ENCODE assay signal across 10 mouse cellular contexts in genomic region chr11:117256088-117256487, GRCm38 (mm10). TPM values are rescaled to one million over a fixed set of nuclear protein-coding genes. Genes with fewer than 3 reads are reported as not detected.
DNase-seq lines count a peak whose midpoint lies in the region; ATAC-seq lines count a peak whose summit lies in the region.
"Had no signal": no experiment of that assay in that cellular context is flagged by ENCODE, and none has a peak within 500 bp of the region (broad histone marks: within the 10 kb centered on the region; RNA-seq: fewer than 3 reads in every experiment).

No protein-coding gene starts in this region.

- no peaks in the 10 kb centered on the region for H3K36me3 ChIP-seq in kidney, embryonic 16.5 days (ENCODE audit: insufficient read depth, low read length)
- no peaks in the 10 kb centered on the region for H3K36me3 ChIP-seq in midbrain, embryonic 13.5 days

- peak; percentile 41; the same call in 1 of the 2 replicates for ATAC-seq in kidney, embryonic 16.5 days (ENCODE audit: low FRiP score, low TSS enrichment)
- ATAC-seq in midbrain, embryonic 13.5 days, result no peak
- ATAC-seq: Patski had no signal

- WGBS in kidney, embryonic 16.5 days, result 48% methylated on average over 9 of the region's 9 CpGs
- WGBS in midbrain, embryonic 13.5 days, result 61% methylated on average over 9 of the region's 9 CpGs

- no peak overlapping the region for H3K4me2 ChIP-seq in kidney, embryonic 16.5 days (replicated peaks; ENCODE audit: low read depth, low read length)
- no peak overlapping the region for H3K4me2 ChIP-seq in midbrain, embryonic 13.5 days (replicated peaks)

- peaks cover 34% of the 10 kb centered on the region for H3K4me1 ChIP-seq in kidney, embryonic 16.5 days (ENCODE audit: insufficient read depth, low read length)
- H3K4me1 ChIP-seq in midbrain, embryonic 13.5 days (replicated peaks), result peaks cover 15% of the 10 kb centered on the region; the same call in 1 of the 2 replicates

- H3K27ac ChIP-seq in kidney, embryonic 16.5 days (ENCODE audit: low read length), result 0 out of 2 replicates have a peak overlapping the region, but pooled peaks have one; percentile 15
- H3K27ac ChIP-seq in midbrain, embryonic 13.5 days, result no peak overlapping the region

- H3K9me3 ChIP-seq in kidney, embryonic 16.5 days (ENCODE audit: low read length), result no peaks in the 10 kb centered on the region; the same call in 1 of the 2 replicates
- no peaks in the 10 kb centered on the region for H3K9me3 ChIP-seq in midbrain, embryonic 13.5 days

- 0 out of 2 replicates have a peak overlapping the region, but pooled peaks have one; percentile 31 for H3K9ac ChIP-seq in kidney, embryonic 16.5 days (replicated peaks; ENCODE audit: low read length)
- H3K9ac ChIP-seq in midbrain, embryonic 13.5 days (replicated peaks), result no peak overlapping the region

- no peaks in the 10 kb centered on the region for H3K27me3 ChIP-seq in kidney, embryonic 16.5 days (ENCODE audit: insufficient read depth, low read length)
- H3K27me3 ChIP-seq in midbrain, embryonic 13.5 days, result no peaks in the 10 kb centered on the region
- H3K27me3 ChIP-seq: Patski had no signal

- H3K4me3 ChIP-seq in kidney, embryonic 16.5 days (ENCODE audit: low read length), result no peak overlapping the region
- no peak overlapping the region for H3K4me3 ChIP-seq in midbrain, embryonic 13.5 days (replicated peaks)
- H3K4me3 ChIP-seq: megakaryocyte, embryonic 14.5 days had no signal

- DNase-seq in kidney, adult 9 months, result no peak
- peak; percentile 93 for DNase-seq in Muller cell, postnatal 12 days (ENCODE audit: inconsistent ontology term)
- peak; percentile 88 for DNase-seq in adrenal gland, postnatal 10 days
- DNase-seq in kidney, postnatal 10 days, result peak; percentile 43
- DNase-seq in embryo, embryonic 10.5 days (ENCODE audit: low spot score), result no peak
- DNase-seq: cerebellum, adult 9-11 months had no signal

RNA-seq across cellular contexts. Expression of gene Sept9, which starts 56.6 kb away (rescaled TPM):
- polyA plus RNA-seq in kidney, embryonic 16.5 days (2015; fragmentation: Nextera tagmentation; extraction: Ambion mirVana), result 123 and 131 TPM in 2 replicates
- 100 to 1,000 TPM; 115 to 146 TPM for total RNA-seq in adrenal gland, postnatal 10 days (2021)
- 121 and 125 TPM in 2 replicates for polyA plus RNA-seq in midbrain, embryonic 13.5 days (2015; fragmentation: Nextera tagmentation; extraction: Ambion mirVana)

Comparison
In these comparisons a context has a peak if more than half of its experiments do, and no peak if none do; other contexts are left out.
1. DNase-seq: peak in Muller cell, postnatal 12 days (single experiment), adrenal gland, postnatal 10 days (single experiment) and kidney, postnatal 10 days (single experiment); none in kidney, adult 9 months (single experiment) and embryo, embryonic 10.5 days (single experiment).